Mouse (Mus musculus): ENCODE measurements around the gene Adamtsl1.

DNA sequence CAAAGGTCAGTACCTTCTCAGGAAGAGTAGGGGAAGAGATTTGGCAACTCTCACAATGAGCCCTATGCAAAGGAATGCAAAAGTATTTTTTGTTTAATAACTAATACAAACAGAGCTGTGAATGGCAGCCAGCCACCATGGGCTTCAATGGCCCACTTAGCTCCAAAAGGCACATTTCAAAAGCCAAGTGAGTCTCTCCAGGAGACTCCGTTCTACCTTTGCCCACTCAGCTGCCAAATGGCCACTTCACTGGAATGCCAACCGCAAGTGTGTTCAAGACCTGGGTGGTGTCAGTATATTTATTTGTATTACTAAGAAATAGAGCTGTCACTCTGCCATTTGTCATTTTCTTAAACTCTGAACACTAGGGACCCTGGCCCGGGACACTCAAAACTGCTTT, 800.5 kb downstream of the Adamtsl1 start:
- no peak for TF ChIP-seq CTCF (IDR thresholded peaks at IDR 0.05; ENCODE audit: borderline replicate concordance, extremely low read depth, insufficient read depth, insufficient read length)
- TF ChIP-seq POLR2A (IDR thresholded peaks at IDR 0.05; ENCODE audit: borderline replicate concordance, extremely low read depth, insufficient read depth, insufficient read length, poor library complexity, severe bottlenecking): no peak

All from brain, embryonic 14.5 days (tissue).